Mouse (Mus musculus) inflammation-experienced regulatory T-cells, adult 6 months (primary cell): ENCODE data around the gene Pank2. TPM values are rescaled to one million over a fixed set of nuclear protein-coding genes. Genes with fewer than 3 reads are reported as not detected.
A peak's percentile ranks its signal among the peaks of the same experiment; 100 is the strongest.
"Not testable (repeated sequence)": the region's sequence is repeated elsewhere in the genome, so short reads cannot be mapped to it uniquely, and the experiment has no call there.

Experiments
- ATAC-seq: one replicate; pipeline ENCODE4 v1.8.0; 2017
- polyA plus RNA-seq, 3 experiments: library from polyadenylated mRNA; unstranded; fragments of 100-300 nt; shearing (Covaris generic); gene quantifications; one replicate each; pipeline ENCODE4 v1.2.1; 2017

Gene Pank2
- 10 to 100 TPM in 2 of 3 experiments, 1 to 10 TPM in 1; 9.9 to 12.1 (median 11.9) TPM for polyA plus RNA-seq

DNA sequence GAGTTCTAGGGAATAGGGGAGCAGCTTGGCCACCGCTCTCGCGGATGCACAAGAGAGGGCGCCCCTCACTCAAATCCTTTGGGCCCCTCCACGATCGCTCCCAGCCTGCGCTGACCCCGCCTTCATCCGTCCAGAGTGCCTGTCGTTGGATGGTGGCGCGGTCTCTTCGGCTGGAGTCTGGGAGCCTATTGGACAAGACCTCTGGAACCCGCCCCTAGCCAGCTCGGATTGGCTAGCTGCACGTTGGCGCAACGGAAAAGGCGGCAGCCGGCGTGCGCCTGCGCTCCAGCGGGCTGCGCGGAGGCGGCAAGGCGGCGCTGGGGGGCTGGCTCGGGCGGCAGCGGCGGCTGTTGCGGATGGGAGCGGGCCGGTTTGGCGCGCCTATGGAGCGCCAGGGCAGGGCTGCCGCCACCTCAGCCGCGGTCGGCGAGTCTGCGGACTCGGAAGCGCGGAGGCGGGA lies at the start of gene Pank2:
Gene Pank2, plus strand, starts transcription at position 283 of the 460 bp plus-strand sequence.
- ATAC-seq, result peak; percentile 96

DNA sequence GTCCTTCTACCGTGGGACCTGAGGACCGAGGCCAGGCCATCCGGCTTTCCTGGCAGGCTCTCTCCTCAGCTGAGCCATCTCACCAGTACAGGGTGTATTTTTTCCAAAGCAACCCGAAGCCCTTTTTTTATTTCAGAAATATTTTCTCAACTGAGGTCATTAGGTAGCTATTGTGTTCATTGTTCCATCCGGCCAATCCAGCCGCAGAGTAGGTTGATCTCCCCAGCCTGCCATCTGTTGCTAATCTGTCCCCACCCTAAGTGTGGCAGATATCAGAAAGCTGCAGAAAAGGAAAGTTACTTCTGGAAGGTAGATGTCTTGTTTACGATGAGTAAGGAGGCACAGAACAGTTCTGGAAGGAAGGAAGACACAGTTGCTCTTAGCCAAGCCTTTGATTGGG lies 48.5 kb upstream of the Pank2 start:
- ATAC-seq, result no peak

DNA sequence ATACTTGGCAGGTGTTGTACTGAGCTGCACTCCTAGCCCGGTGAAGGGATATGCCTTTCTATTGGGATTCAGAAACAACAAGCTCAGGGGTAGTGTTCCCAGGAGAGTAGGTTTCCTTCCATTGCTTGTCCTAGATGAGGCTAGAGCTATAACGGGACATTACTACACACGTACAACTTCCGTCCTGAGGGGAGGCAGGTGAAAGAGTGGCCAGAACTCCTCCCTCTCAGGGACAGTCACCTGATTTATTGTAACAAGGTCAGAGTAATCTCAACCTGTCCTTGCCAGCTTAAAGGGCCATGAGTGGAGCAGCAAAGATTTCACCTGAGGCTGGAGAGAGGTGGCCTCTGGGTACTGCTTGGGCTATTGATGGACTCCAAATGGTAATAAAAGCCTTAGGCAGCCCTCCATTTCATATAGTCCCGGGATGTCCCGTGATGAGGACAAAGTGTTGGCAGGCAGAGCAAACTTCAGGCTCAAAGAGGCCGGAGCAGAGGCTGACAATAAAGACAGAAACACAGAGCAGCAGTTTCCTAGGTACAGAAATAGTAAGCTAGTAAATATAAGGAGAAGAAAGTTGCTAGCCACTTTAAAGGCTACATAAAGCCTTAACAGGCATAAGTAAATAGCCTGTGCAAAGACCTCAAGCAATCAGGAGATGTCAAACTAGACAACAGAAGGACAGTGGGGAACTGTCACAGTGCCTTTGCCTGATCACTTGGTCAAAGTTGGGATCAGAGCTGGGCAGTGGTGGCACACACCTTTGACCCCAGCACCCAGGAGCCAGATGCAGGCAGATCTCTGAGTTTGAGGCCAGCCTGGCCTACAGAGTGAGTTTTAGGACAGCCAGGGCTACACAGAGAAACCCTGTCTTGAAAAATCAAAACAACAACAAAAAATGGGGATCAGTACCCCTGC lies 46.1 kb upstream of the Pank2 start:
- ATAC-seq, result no peak

DNA sequence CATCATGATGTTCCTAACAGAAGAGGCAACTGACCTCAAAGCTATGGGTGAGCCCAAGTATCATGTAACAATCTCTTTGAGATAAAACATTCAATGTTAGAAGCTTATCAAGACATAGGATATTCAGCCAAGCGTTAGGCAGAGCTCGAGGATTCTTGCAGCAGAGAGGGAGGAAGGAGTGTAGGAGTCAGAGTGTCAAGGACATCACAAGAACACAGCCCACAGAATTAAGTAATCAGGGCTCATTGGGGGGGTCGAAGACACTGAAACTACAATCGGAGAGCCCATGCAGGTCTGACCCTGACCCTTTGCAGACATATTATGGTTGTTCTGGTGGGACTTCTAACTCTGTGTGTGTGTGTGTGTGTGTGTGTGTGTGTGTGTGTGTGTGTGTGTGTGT lies 42.3 kb upstream of the Pank2 start:
- no peak for ATAC-seq

DNA sequence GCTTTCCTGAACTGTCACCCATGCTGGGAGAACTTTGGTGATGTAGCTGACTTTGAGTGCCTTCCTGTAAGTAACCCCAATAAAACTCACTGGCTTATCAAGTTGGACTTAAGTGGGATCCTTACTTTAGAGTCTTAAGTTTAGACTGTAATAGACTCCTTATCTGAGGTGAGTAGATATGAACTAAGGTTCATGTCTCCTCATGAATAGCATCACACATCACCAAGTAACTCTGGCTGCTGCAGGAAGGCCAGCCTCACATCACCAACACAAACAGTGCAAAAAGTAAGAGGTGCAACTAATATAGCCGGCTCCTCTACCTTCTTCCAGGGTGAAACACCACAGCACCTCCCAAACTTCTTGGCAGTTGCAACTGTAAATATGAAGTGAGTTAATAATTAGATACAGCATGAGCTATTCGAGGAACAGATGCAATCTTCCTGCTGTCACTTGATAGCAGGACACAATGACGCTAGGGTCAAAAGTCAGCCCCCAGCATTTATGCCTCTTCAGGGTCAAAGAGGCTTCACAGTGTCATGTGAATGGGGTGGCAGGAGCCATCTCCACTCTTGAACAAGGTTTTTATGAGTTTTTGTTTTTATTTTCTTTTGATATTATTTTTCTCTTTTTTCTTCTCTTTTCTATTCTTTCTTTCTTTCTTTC lies 40.3 kb upstream of the Pank2 start:
- ATAC-seq, result no peak

DNA sequence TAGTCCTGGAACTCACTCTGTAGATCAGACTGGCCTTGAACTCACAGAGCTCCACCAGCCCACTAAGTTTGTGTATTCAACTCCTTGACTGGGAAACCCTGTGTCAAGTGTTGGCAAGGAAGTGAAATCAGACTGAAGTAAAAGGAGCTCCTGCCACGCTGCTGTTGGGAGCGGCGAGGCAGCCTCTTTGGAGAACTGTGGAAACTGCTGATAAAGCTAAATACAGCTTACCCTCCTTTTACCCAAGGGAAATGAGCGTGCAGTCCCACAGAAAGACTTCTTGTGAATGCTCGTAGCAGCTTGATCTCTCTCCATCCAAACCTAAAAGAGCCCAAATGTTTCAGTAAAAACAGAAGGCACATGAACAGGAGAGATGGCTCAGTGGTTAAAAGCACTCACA lies 39.7 kb upstream of the Pank2 start:
- no peak for ATAC-seq

DNA sequence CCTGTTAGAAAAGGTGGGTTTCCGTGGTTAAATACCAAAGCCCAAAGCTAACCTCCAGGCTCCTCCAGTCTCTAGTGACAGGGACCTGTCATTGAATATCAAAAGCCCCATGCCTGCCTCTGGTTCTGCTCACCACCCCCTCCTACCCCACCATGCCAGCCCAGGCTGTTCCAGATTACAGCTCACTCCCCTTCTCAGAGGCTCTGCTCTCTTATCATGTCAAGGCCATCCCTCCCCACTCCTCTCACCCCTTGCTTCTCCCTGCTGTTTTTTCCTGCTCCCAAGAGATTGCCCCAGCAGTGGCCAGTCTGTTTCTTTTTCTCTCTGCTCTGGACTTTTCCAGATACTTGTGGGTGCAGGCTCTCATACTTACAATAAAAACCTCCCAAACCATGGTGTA lies 38.7 kb upstream of the Pank2 start:
- no peak for ATAC-seq

DNA sequence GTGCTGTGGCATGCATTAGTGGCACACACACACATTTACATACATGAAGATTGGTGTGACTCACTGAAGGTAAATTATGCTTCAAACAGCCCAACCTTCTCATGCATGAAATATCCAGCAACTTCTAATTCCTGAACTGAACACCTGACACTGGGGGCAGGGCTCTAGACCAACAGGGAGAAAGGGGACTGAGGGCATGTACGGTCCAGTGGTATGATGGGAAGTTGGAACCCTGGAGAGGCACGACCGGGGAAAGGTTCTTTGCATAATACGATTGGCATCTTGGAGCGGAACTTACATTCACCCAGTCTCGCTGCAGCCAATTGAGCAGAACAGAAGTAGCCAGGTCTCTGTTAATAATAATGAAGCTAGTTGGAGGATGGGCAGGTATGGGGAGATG lies 37.1 kb upstream of the Pank2 start:
- no peak for ATAC-seq

DNA sequence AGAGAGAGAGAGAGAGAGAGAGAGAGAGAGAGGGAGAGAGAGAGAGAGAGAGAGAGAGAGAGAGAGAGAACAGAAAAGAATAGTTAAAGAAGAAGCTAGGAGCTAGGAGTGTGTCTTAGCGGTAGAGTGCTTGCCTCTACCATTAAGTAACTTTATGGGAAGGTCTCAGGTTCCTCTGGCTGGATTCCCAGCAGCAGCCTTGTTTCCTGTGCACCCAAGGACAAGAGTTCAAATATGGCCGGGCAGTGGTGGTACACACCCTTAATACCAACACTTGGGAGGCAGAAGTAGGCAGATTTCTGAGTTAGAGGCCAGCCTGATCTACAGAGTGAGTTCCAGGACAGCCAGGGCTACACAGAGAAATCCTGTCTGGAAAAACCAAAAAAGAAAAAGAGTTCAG lies 35.6 kb upstream of the Pank2 start:
- ATAC-seq, result not testable (repeated sequence)

DNA sequence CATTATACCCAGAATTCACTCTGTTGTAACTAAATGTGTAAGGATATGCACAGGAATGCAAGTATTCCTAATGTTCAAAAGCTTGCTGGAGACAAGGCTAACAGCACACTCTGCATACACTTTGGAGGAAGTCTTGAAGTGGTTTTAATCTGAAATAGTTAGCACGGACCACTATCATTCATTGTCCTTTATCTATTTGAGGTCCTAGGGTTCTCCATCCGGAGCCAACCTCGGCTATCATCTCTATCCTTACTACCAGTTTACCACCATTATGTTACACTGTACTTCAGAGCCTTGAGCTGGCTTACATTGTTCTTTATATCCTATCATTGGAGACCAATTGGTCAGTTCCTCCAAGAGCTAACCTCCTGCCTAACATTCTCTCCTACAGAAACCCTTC lies 35.1 kb upstream of the Pank2 start:
- no peak for ATAC-seq

DNA sequence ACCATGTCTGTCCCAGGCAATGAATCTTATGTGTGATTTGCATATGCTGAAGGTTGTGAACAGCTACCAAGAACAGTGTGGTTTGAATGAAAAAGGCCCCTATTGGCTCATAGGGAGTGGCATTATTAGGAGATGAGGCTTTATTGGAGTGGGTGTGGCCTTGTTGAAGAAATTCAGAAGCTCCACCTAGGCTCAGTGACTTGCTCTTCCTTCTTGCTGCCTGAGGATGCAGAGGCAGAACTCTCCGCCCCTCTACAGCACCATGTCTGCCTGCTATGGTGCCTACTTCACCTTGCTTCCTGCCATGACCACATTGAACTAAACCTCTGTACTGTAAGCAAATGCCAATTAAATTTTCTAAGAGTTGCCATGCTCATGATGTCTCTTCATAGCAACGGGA lies 29.7 kb upstream of the Pank2 start:
- peak; percentile 15 for ATAC-seq

DNA sequence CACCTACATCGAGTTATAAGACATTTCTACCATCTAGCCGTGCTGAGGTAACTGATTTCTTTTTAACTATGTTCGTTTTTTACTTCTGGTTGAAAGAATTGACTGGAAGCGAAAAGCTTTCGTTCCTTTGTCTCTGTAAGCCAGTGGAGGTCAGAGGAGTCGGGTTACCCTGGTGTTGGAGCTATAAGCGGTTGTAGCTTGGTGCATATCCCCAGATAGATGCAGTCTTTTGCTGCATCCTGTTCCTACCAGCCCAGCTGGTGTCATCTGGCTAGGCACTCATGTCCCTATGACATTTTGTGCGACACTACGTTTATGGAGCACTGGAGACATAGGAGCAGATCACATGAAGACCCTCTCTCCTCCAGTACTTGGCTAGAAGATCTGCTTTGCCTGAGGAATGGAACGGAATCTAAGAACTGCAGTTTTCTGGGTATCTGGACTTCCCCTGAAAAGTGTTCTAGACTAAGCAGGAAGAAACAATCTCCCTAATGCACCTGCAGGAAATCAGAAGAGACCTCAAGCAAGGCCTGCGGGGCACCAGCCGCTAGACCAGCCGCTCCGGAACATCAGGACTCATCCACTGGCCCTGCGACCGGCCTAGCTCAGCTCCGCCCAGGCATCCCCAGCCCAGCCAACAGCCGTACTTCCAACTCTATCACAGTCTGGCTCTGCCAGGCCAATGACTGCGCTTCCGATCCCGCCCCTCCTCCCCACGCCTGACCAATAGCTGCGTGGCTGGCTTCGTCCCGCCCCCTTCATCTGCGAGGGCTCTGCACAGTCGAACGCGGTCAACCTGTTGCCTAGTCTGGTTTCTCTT lies 28.8 kb upstream of the Pank2 start, which contains the start of gene Mavs:
Gene Mavs, plus strand, starts transcription at position 757 of the 820 bp plus-strand sequence.
- ATAC-seq, result peak; percentile 98

DNA sequence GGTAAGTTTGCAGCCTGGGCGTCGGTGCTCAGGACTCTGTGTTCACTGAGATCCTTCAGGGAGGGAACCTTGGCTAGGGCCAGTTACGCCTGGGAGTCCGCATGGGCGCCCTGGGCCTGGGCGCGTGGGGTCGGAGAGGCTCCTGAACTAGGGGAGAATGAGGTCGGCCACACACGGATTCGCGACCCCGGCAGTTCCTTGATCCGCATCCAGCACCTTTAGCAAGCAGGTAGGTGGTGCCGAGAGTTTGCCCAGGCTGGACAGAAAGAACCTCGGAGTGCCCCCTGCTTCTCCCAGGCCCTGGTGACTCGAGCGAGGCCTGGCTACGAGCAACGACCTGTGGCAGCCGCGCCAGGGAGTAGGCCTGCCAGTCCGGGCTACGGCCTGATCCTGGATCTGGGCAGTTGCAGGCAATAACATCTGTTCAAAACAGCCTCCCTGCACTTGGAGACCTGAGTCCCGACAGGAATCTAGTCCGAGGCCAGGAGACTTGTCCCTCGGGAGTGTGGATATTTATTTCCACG lies 28.1 kb upstream of the Pank2 start:
- no peak for ATAC-seq

DNA sequence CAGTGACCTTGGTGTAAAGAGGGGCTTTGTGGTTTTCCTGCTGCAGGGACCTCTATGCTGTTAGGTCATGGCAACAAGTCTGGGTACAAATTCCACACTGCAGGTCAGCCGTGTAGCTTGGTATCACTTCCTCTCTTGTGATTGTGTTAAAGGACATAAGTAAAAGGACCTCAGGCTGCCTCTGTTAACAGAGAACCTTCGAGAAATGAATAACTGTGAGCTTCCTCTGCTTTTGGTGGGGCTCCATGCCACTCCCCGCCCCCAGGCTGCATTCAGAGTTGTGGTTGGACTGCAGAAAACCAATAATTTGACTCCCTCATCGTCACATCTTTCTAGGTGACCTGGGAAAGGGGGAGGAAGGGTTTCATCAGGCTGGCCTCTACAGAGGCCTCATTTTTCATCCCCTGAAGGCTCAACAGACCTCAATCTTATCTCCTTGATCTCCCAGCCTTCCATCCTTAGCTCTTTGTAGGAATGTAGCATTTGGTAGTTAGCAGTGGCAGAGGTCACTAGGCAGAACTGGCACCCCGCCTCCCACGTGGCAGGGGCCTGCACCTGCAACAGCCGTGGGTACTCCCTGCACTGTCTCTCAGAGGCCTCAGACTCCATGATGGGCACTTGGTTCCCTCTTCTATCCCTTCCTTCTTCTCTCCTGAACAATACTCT lies 27.2 kb upstream of the Pank2 start:
- ATAC-seq, result no peak

DNA sequence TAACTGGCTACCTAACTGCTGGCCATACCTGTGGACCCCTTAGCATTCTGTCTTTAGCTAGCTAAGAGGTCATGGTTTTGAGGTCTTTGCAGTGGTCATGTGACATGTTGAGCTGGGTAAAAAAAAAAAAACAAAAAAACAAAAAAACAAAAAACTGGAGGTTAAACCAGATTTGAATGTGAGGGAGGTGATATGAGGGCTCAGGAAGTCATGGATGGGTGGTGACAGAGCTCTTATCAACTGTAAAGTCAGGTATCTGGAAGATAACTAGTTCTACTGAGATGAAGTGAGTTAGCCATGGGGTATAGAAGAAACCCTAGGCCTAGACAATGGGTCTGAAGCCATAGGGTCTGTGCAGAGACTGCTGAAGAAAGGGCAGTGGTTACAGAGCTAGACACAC lies 20.1 kb upstream of the Pank2 start:
- no peak for ATAC-seq

DNA sequence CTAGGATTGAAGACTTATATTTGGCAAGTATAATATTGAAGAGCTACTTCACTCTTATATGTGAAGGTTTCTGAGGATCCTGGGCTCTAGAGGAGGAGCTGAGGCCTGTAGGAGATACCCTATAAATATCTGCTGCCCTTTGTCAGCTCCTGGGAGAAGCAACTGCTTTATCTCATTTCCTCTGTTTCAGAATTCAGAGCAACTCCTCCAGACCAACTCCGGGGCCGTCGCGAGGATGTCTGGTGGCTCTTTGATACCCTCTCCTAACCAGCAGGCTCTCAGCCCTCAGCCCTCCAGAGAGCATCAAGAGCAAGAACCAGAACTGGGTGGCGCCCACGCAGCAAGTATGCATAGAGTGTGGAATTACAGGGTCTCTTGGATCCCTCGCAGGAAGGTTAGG lies 19.4 kb upstream of the Pank2 start:
- ATAC-seq, result no peak

DNA sequence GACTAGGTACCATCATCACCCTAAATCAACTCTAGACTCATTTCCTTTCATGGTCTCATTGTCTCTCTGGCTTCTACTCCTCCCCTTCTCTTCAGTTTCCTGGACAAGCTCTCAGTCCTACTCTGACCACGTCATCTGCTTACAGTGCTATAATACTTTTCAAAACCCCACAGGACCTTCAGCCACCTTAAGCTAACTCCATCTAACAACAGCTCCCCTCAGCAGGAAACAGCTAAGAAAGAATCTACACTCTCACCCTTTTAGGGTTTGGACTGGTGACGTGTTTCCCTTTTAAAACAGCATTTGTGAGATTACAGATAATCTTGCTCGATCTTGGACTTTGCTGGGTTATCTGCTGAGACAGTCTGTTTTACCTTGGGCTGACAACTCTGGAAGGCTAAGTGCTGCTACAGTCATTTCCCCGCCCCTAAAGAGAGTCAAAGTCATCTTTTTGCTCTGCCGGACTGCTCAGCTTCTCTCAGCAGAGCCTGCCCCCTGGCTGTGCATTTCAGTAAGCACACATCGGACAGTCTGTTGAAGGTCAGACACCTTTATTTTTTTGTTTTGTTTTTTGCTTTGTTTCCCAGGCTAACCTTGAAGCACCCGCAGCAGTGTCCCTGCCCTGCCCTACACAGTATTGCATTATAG lies 8.5 kb upstream of the Pank2 start:
- ATAC-seq, result peak; percentile 86

DNA sequence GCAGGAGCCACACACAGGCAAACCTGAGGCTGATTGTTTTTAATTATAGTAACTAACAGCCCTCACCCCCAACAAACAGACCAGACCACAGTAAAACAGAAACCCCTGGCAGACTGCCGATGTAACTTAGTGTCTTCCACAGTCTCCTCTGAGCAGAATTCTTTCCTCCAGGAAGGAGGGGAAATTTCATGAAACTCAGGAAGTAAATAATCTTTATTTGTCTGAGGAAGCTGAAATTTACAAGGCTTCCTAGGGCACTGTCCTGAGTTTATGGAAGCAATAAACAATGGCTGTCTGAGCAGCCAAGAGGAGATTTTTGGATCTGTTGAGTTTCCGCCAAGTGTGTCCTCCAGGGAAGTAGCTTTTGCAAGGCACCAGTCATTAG lies 8.0 kb upstream of the Pank2 start:
- peak; percentile 21 for ATAC-seq

DNA sequence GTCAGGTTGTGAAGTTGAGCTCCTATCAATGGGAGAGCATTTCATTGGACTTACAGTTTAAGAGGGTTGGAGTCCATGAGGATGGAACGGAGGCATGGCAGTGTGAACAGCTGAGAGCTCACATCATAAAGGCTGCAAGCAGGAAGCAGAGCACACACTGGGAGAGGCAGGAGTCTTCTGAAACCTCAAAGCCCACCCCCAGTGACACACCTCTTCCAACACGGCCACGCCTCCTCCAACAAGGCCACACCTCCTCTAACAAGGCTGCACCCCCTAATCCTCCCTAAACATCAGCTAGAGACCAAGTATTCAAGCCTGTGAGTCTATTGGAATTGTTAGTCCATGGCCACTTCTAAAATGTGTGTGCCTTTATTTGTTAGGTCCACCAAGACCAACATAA lies 6.6 kb upstream of the Pank2 start:
- ATAC-seq, result no peak

DNA sequence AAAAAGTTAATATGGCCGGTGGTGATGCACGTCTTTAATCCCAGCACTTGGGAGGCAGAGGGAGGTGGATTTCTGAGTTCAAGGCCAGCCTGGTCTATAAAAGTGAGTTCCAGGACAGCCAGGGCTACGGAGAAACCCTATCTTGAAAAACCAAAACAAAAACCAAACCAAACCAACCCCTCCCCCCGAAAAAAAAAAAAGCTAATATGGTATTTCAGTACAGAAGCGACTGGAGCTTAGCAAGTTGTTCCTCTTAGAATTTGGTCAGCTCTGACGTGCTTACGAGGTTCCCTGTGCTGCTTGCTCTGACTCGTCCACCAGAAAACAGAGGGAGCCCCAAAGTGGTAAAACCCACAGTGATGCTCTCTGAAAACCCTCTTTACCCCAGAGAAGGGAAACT lies 3.6 kb upstream of the Pank2 start:
- no peak for ATAC-seq

DNA sequence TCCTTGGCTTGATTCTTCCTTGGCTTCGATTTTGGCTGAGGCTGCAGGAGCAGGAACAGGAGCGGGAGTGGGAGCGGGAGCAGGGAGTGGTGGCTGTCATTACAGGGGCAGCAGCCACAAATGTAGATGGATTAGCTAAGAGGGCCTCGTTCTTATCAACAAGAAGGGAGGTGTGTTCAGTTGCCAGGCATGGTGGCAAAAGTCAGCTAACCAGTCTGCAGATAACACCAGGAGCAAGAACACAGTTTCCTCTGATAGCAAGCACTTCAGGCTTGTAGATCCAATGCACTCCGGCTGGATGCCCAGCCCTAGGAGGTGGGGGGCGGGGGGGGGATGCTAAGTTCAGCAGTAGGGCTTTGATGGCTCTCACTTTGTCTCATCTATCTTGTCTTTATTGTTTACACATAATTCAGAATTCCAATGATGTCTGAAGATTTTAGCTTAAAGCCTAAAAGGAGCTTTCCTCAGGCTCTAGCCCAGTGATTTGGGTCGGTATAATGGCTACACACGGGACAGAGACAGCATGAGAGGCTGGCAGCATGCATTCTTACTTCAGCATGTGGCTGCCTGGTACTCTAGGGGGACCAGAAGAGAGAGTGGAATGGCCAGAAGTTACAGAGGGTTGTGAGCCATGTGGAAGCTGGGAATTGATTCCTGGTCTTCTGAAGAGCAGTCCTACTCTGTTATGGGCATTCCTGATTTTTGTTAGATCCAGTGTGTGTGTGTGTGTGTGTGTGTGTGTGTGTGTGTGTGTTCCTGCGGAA lies 1.6 kb upstream of the Pank2 start:
- ATAC-seq, result no peak
